Mouse (Mus musculus): ENCODE measurements around the gene Spsb4.

GRCm38 (mm10) chr9:97017811-97018641, 617 bp downstream of the Spsb4 start:
- TF ChIP-seq EP300 (IDR thresholded peaks at IDR 0.05; ENCODE audit: low read depth in 1 of 2, low read length in 2 of 2) (no peak), GATA1 (IDR thresholded peaks at IDR 0.05; ENCODE audit: low read depth, low read length) (no peak), CTCF (IDR thresholded peaks at IDR 0.05 in 2 of 3, conservative IDR thresholded peaks at IDR 0.05 in 1 of 3; ENCODE audit: control insufficient read depth in 1 of 3, insufficient read depth in 1 of 3, low read depth in 2 of 3, low read length in 3 of 3, poor library complexity in 1 of 3, severe bottlenecking in 1 of 3) (no peak), MAZ (IDR thresholded peaks at IDR 0.05; ENCODE audit: low read depth, low read length) (no peak), CHD1 (IDR thresholded peaks at IDR 0.05; ENCODE audit: low read depth, low read length) (no peak), TAL1 (IDR thresholded peaks at IDR 0.05; ENCODE audit: low read length) (no peak), POLR2A (IDR thresholded peaks at IDR 0.05; ENCODE audit: control insufficient read depth in 1 of 2, insufficient read depth in 1 of 2, low read depth in 1 of 2, low read length in 2 of 2, poor library complexity in 1 of 2) (no peak), RCOR1 (IDR thresholded peaks at IDR 0.05; ENCODE audit: low read depth, low read length) (no peak), MAX (IDR thresholded peaks at IDR 0.05; ENCODE audit: low read length) (no peak), NRF1 (IDR thresholded peaks at IDR 0.05; ENCODE audit: insufficient read depth, low read depth, low read length, poor library complexity, severe bottlenecking) (no peak), TCF12 (IDR thresholded peaks at IDR 0.05; ENCODE audit: low read depth, low read length) (no peak)

All from MEL (cell line).